Comparison of ENCODE assay signal across 22 mouse cellular contexts in the genomic region with DNA sequence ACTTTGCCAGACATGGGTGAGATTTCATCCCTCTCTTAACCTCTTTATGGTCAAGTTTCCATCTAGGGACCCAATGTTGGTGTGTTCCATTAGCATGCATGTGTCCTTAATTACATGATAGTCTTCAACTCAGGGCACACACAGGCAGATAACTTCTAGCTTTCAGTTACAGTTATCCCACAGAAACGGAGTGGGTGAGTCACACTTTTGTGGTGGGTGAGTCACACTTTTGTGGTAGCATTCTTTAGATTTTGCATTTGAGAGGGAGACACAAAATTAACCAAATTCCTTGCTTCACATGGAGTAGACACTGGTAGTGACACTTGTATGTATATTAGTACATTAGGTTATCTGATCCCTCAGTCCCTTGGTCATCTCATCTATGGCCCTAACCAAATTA. TPM values are rescaled to one million over a fixed set of nuclear protein-coding genes. Genes with fewer than 3 reads are reported as not detected.
DNase-seq lines count a peak whose midpoint lies in the region; ATAC-seq and TF ChIP-seq lines count a peak whose summit lies in the region.
"Had no signal": no experiment of that assay in that cellular context is flagged by ENCODE, and none has a peak within 500 bp of the region (broad histone marks: within the 10 kb centered on the region; RNA-seq: fewer than 3 reads in every experiment).

No protein-coding gene starts in this region.

- no peak overlapping the region for H3K4me3 ChIP-seq in MEL (ENCODE audit: control insufficient read depth in 1 of 2, insufficient read depth in 1 of 2, low read depth in 2 of 2, low read length in 2 of 2)
- H3K4me3 ChIP-seq in midbrain, embryonic 11.5 days (ENCODE audit: low read depth, low read length): no peak overlapping the region
- H3K4me3 ChIP-seq: forebrain, embryonic 12.5 days; kidney, embryonic 15.5 days; left cerebral cortex, adult 2 months; limb, embryonic 15.5 days; neural tube, embryonic 12.5 days had no signal

- TF ChIP-seq EP300 in MEL (IDR thresholded peaks at IDR 0.05; ENCODE audit: low read depth in 1 of 2, low read length in 2 of 2): peak; percentile 90 to 92

- TF ChIP-seq CTCF in MEL (IDR thresholded peaks at IDR 0.05 in 2 of 3, conservative IDR thresholded peaks at IDR 0.05 in 1 of 3; ENCODE audit: control insufficient read depth in 1 of 3, insufficient read depth in 1 of 3, low read depth in 2 of 3, low read length in 3 of 3, poor library complexity in 1 of 3, severe bottlenecking in 1 of 3): no peak

- no peaks in the 10 kb centered on the region for H3K9me3 ChIP-seq in MEL (replicated peaks; ENCODE audit: insufficient read depth, low read length)
- no peaks in the 10 kb centered on the region for H3K9me3 ChIP-seq in midbrain, embryonic 11.5 days (ENCODE audit: control insufficient read depth, low read length)
- H3K9me3 ChIP-seq: forebrain, embryonic 12.5 days; kidney, embryonic 15.5 days; limb, embryonic 15.5 days; neural tube, embryonic 12.5 days had no signal

- no peak overlapping the region for H3K4me2 ChIP-seq in midbrain, embryonic 11.5 days
- H3K4me2 ChIP-seq: forebrain, embryonic 12.5 days; kidney, embryonic 15.5 days; limb, embryonic 15.5 days; neural tube, embryonic 12.5 days had no signal

- H3K36me3 ChIP-seq in MEL (ENCODE audit: control insufficient read depth in 1 of 2, insufficient read depth in 2 of 2, low read length in 2 of 2): peaks cover 0 to 22% of the 10 kb centered on the region in 2 experiments; a peak in 2 of 4 replicates
- H3K36me3 ChIP-seq in midbrain, embryonic 11.5 days (ENCODE audit: control insufficient read depth, insufficient read depth, low read length): no peaks in the 10 kb centered on the region
- H3K36me3 ChIP-seq: forebrain, embryonic 12.5 days; kidney, embryonic 15.5 days; limb, embryonic 15.5 days; neural tube, embryonic 12.5 days had no signal

- 67% methylated on average over 1 of the region's 1 CpGs for WGBS in midbrain, embryonic 11.5 days

- 0 out of 2 replicates have a peak, but pooled peaks have one; percentile 26 for ATAC-seq in megakaryocyte progenitor cell, adult 5-6 weeks (replicated peaks; ENCODE audit: poor library complexity)
- no peak for ATAC-seq in midbrain, embryonic 11.5 days (ENCODE audit: low FRiP score)

- no peaks in the 10 kb centered on the region for H3K27me3 ChIP-seq in MEL (ENCODE audit: control insufficient read depth in 1 of 2, insufficient read depth in 2 of 2, low read length in 2 of 2)
- H3K27me3 ChIP-seq in midbrain, embryonic 11.5 days (ENCODE audit: control insufficient read depth, insufficient read depth, low read length): no peaks in the 10 kb centered on the region
- H3K27me3 ChIP-seq: forebrain, embryonic 12.5 days; kidney, embryonic 15.5 days; limb, embryonic 15.5 days; neural tube, embryonic 12.5 days had no signal

- peaks cover 2 to 25% of the 10 kb centered on the region in 2 experiments; a peak in 3 of 4 replicates for H3K4me1 ChIP-seq in MEL (ENCODE audit: control insufficient read depth in 1 of 2, insufficient read depth in 2 of 2, low read length in 2 of 2)
- H3K4me1 ChIP-seq in midbrain, embryonic 11.5 days (ENCODE audit: control insufficient read depth, insufficient read depth, low read length): no peaks in the 10 kb centered on the region
- H3K4me1 ChIP-seq: forebrain, embryonic 12.5 days; kidney, embryonic 15.5 days; limb, embryonic 15.5 days; neural tube, embryonic 12.5 days had no signal

- no peak for TF ChIP-seq POLR2A in MEL (IDR thresholded peaks at IDR 0.05; ENCODE audit: control insufficient read depth in 1 of 2, insufficient read depth in 1 of 2, low read depth in 1 of 2, low read length in 2 of 2, poor library complexity in 1 of 2)

- peak; percentile 42 for DNase-seq in right cerebral cortex, adult 18-20 months
- no peak for DNase-seq in right cerebral cortex, postnatal 10 days (ENCODE audit: low spot score in 2 of 2)
- peak; percentile 73 for DNase-seq in MEL (ENCODE audit: low read depth, low spot score)
- DNase-seq in c-Kit-positive CD71-negative TER-119-negative erythroid progenitor cells, embryonic 14.5 days (ENCODE audit: low read depth): peak; percentile 3
- no peak for DNase-seq in urinary bladder, postnatal 25 days (ENCODE audit: low spot score)
- DNase-seq in midbrain, embryonic 11.5 days (ENCODE audit: low spot score, missing footprints): no peak
- DNase-seq in adipocyte (ENCODE audit: low spot score): no peak
- DNase-seq: adrenal gland, postnatal 10 days; cerebellum, adult 9-10 months; lung, postnatal 10 days; thymus, postnatal 4 days had no signal

- no peaks in the 10 kb centered on the region for H3K79me2 ChIP-seq in MEL (ENCODE audit: control insufficient read depth, insufficient read depth, low read length, poor library complexity)

- TF ChIP-seq RAD21 in MEL (IDR thresholded peaks at IDR 0.05; ENCODE audit: low read depth, low read length): no peak

- peak overlapping the region; percentile 78 for H3K27ac ChIP-seq in MEL (ENCODE audit: control insufficient read depth, low read depth, low read length)
- H3K27ac ChIP-seq in midbrain, embryonic 11.5 days (ENCODE audit: low read depth, low read length): no peak overlapping the region
- H3K27ac ChIP-seq: forebrain, embryonic 12.5 days; kidney, embryonic 15.5 days; left cerebral cortex, adult 2 months; limb, embryonic 15.5 days; neural tube, embryonic 12.5 days had no signal

- H3K9ac ChIP-seq in MEL (ENCODE audit: control insufficient read depth, low read depth, low read length, poor library complexity, severe bottlenecking): no peak overlapping the region
- no peak overlapping the region for H3K9ac ChIP-seq in midbrain, embryonic 11.5 days (ENCODE audit: low read length)
- H3K9ac ChIP-seq: forebrain, embryonic 12.5 days; kidney, embryonic 15.5 days; limb, embryonic 15.5 days; neural tube, embryonic 12.5 days had no signal

TF ChIP-seq in MEL, 35 proteins besides CTCF, POLR2A, EP300 and RAD21:
- TF ChIP-seq TAL1 (IDR thresholded peaks at IDR 0.05; ENCODE audit: low read length) (peak; percentile 36; the same call in 1 of the 2 replicates), GATA1 (IDR thresholded peaks at IDR 0.05; ENCODE audit: low read depth, low read length) (peak; percentile 49; the same call in 1 of the 2 replicates), TCF12 (IDR thresholded peaks at IDR 0.05; ENCODE audit: low read depth, low read length) (peak; percentile 25; the same call in 1 of the 2 replicates), ETS1 (IDR thresholded peaks at IDR 0.05; ENCODE audit: low read depth, low read length) (peak; percentile 72), MYB (IDR thresholded peaks at IDR 0.05; ENCODE audit: low read depth, low read length) (peak; percentile 91), JUND (IDR thresholded peaks at IDR 0.05; ENCODE audit: low read depth, low read length) (peak; percentile 97), E2F4 (IDR thresholded peaks at IDR 0.05; ENCODE audit: borderline replicate concordance, low read depth, low read length) (no peak), MAFK (IDR thresholded peaks at IDR 0.05; ENCODE audit: borderline replicate concordance, low read depth, low read length) (no peak), RCOR1 (IDR thresholded peaks at IDR 0.05; ENCODE audit: low read depth, low read length) (0 out of 2 replicates have a peak, but pooled peaks have one; percentile 32), USF1 (IDR thresholded peaks at IDR 0.05; ENCODE audit: low read depth, low read length) (no peak)

RNA-seq across cellular contexts. Expression of gene Ces2b, which starts 44.3 kb away (rescaled TPM):
- not detected in 2 replicates for total RNA-seq in MEL (2012; rRNA removed)
- not detected for polyA plus RNA-seq in MEL (2012; ENCODE audit: insufficient read depth in 1 of 2, insufficient read length in 2 of 2, low read depth in 1 of 2, low replicate concordance in 2 of 2, missing spikeins in 1 of 2)
- not detected in 2 replicates for total RNA-seq in megakaryocyte progenitor cell, adult 5-6 weeks (2015)
- total RNA-seq in megakaryocyte progenitor cell, adult 5-6 weeks (2017): 0.20 and 0.21 TPM in 2 replicates
- polyA plus RNA-seq in midbrain, embryonic 11.5 days (2014; fragmentation: Nextera tagmentation; extraction: Ambion mirVana): 0.15 and 0.40 TPM in 2 replicates
- total RNA-seq: layer of hippocampus, adult 18-20 months had no signal
- polyA plus RNA-seq: embryonic facial prominence, embryonic 14.5 days had no signal

RNA-seq across cellular contexts. Expression of gene Ces2a, which starts 53.2 kb away (rescaled TPM):
- not detected in 2 replicates for total RNA-seq in MEL (2012; rRNA removed)
- polyA plus RNA-seq in MEL (2012; ENCODE audit: insufficient read depth in 1 of 2, insufficient read length in 2 of 2, low read depth in 1 of 2, low replicate concordance in 2 of 2, missing spikeins in 1 of 2): not detected
- total RNA-seq in megakaryocyte progenitor cell, adult 5-6 weeks (2015): not detected in 2 replicates
- not detected in 2 replicates for total RNA-seq in megakaryocyte progenitor cell, adult 5-6 weeks (2017)
- polyA plus RNA-seq in midbrain, embryonic 11.5 days (2014; fragmentation: Nextera tagmentation; extraction: Ambion mirVana): not detected in 2 replicates
- total RNA-seq: gastrocnemius, adult 8-10 months; layer of hippocampus, adult 18-20 months; left cerebral cortex, adult 2 months had no signal
- polyA plus RNA-seq: embryonic facial prominence, embryonic 14.5 days; forebrain, embryonic 12.5 days; heart, postnatal 0 days; hindbrain, embryonic 11.5 days; limb, embryonic 15.5 days; neural tube, embryonic 12.5 days had no signal

RNA-seq across cellular contexts. Expression of gene Ces2c, which starts 59.8 kb away (rescaled TPM):
- not detected in 2 replicates for total RNA-seq in MEL (2012; rRNA removed)
- not detected for polyA plus RNA-seq in MEL (2012; ENCODE audit: insufficient read depth in 1 of 2, insufficient read length in 2 of 2, low read depth in 1 of 2, low replicate concordance in 2 of 2, missing spikeins in 1 of 2)
- total RNA-seq in megakaryocyte progenitor cell, adult 5-6 weeks (2015): not detected in 2 replicates
- not detected in 2 replicates for total RNA-seq in megakaryocyte progenitor cell, adult 5-6 weeks (2017)
- polyA plus RNA-seq in midbrain, embryonic 11.5 days (2014; fragmentation: Nextera tagmentation; extraction: Ambion mirVana): not detected in 2 replicates
- total RNA-seq: layer of hippocampus, adult 18-20 months; left cerebral cortex, adult 2 months had no signal
- polyA plus RNA-seq: embryonic facial prominence, embryonic 14.5 days; forebrain, embryonic 12.5 days; heart, postnatal 0 days; hindbrain, embryonic 11.5 days; limb, embryonic 15.5 days; neural tube, embryonic 12.5 days had no signal

Comparison
In these comparisons a context has a peak if more than half of its experiments do, and no peak if none do; other contexts are left out.
1. DNase-seq: peak in right cerebral cortex, adult 18-20 months (single experiment), MEL (single experiment) and c-Kit-positive CD71-negative TER-119-negative erythroid progenitor cells, embryonic 14.5 days (single experiment); none in right cerebral cortex, postnatal 10 days (0 of 2), urinary bladder, postnatal 25 days (single experiment), midbrain, embryonic 11.5 days (single experiment) and adipocyte (single experiment).